Mouse (Mus musculus) liver, embryonic 15.5 days (tissue): ENCODE results near the gene Fam110a. TPM values are rescaled to one million over a fixed set of nuclear protein-coding genes. Genes with fewer than 3 reads are reported as not detected.
A peak's percentile ranks its signal among the peaks of the same experiment; 100 is the strongest.

Experiments
- ATAC-seq: fragments of 200-750 bp; cut with Nextera tagmentation; 2 replicates; pipeline ENCODE4 v1.8.0; 2017; ENCODE audit warnings: moderate number of reproducible peaks, mild to moderate bottlenecking, moderate library complexity; ENCODE audit not compliant: insufficient read depth
- H3K27ac ChIP-seq: fragments of 300-500 bp; sonication (generic); replicated peaks from 2 replicates; pipeline ENCODE4 v1.5.1; 2015; ENCODE audit warnings: mild to moderate bottlenecking, inconsistent platforms
- H3K27me3 ChIP-seq: fragments of 300-500 bp; sonication (generic); 2 replicates; pipeline ENCODE4 v1.6.1; 2015; ENCODE audit warnings: mild to moderate bottlenecking, inconsistent platforms
- H3K36me3 ChIP-seq: fragments of 300-500 bp; sonication (generic); replicated peaks from 2 replicates; pipeline ENCODE4 v1.6.1; 2015; ENCODE audit warnings: moderate library complexity, mild to moderate bottlenecking, inconsistent platforms
- H3K4me1 ChIP-seq: fragments of 300-500 bp; sonication (generic); replicated peaks from 2 replicates; pipeline ENCODE4 v1.6.1; 2015; ENCODE audit warnings: inconsistent platforms
- H3K4me2 ChIP-seq: fragments of 300-500 bp; sonication (generic); 2 replicates; pipeline ENCODE4 v1.6.1; 2015; ENCODE audit warnings: moderate library complexity, mild to moderate bottlenecking, inconsistent platforms
- H3K4me3 ChIP-seq: fragments of 300-500 bp; sonication (generic); replicated peaks from 2 replicates; pipeline ENCODE4 v1.5.1; 2015; ENCODE audit warnings: mild to moderate bottlenecking, inconsistent platforms
- H3K9ac ChIP-seq: fragments of 300-500 bp; sonication (generic); 2 replicates; pipeline ENCODE4 v1.6.1; 2015; ENCODE audit warnings: moderate library complexity, mild to moderate bottlenecking, inconsistent platforms
- H3K9me3 ChIP-seq: fragments of 300-500 bp; sonication (generic); replicated peaks from 2 replicates; pipeline ENCODE4 v1.6.1; 2016; ENCODE audit warnings: inconsistent platforms
- WGBS: fragments of 180-500 bp; shearing (Covaris S2); methylation state at CpG from one replicate; pipeline ENCODE4 v1.1.7; 2015; ENCODE audit warnings: mixed read lengths; ENCODE audit not compliant: insufficient replicate concordance; 5-methylcytosine and 5-hydroxymethylcytosine counted together
- polyA plus RNA-seq: library from polyadenylated mRNA; unstranded; fragments of >200 nt; fragmentation: Nextera tagmentation; extraction: Ambion mirVana; gene quantifications from 2 replicates; pipeline ENCODE4 v1.2.1, GENCODE M21; 2015

The Fam110a gene
- 9.8 and 10.1 TPM in 2 replicates for polyA plus RNA-seq

GRCm38 (mm10) chr2:151979470-151980354 is at the start of gene Fam110a:
Gene Fam110a, minus strand, starts transcription at chr2:151980219.
- H3K27me3 ChIP-seq, result peaks cover 10% of the 10 kb centered on the region
- peaks cover 48% of the 10 kb centered on the region for H3K4me1 ChIP-seq
- peaks cover 4% of the 10 kb centered on the region; the same call in 1 of the 2 replicates for H3K36me3 ChIP-seq
- H3K4me3 ChIP-seq, result peak within 1 kb of the TSS; percentile 81
- peak within 1 kb of the TSS; percentile 84 for H3K9ac ChIP-seq
- no peaks in the 10 kb centered on the region for H3K9me3 ChIP-seq
- H3K4me2 ChIP-seq, result peak within 1 kb of the TSS; percentile 81
- H3K27ac ChIP-seq, result peak within 1 kb of the TSS; percentile 70
- peak; percentile 74 for ATAC-seq
- WGBS, result under 1% methylated on average over 46 of the region's 46 CpGs

DNA sequence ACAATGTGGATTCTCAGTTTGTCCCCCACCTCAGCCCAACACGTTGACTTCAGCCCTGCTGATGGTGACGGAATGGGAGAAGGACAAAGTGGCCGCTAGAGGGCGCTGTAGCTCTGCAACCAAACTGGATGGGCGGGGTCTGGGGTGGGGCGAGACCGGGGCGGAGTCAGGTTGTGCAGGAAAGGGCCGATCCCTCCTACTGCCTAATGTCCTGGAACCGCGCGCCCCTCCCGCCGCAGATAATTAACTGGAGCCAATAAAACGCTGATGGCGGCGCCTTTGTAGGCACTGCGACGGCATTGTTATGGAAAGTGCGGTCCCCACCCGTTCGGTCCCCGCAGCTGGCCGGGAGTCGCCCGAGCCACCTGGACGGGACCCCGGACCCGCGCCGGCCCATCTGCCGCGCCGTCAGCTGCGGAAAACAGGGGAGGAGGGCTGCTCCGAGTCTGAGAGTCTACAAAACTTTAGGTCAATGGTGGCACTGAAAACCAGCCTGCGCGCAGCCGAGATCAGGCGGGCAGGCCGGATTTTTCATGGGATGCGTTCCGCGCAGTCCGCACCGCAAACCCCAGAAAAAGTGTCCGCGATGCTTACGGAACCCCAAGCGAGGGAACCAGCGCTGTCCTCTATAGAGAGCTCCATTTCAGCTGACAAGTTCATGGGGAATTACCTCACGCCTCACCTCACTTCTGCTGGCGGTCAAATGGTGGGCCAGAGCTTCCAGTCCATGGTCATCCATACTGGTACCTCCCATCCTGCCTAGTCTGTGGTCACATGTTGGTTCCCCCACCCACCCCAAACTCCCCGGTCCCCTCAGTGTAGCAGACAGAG is 49.4 kb upstream of the Fam110a start:
- Histone ChIP-seq H3K9me3 (no peaks in the 10 kb centered on the region), H3K4me1 (peaks cover 7% of the 10 kb centered on the region), H3K4me3 (peak overlapping the region; percentile 56), H3K9ac (0 out of 2 replicates have a peak overlapping the region, but pooled peaks have one; percentile 11), H3K4me2 (peak overlapping the region; percentile 85), H3K36me3 (no peaks in the 10 kb centered on the region), H3K27ac (no peak overlapping the region), H3K27me3 (peaks cover 76% of the 10 kb centered on the region)
- WGBS, result 1% methylated on average over 54 of the region's 54 CpGs
- ATAC-seq, result peak; percentile 81

DNA sequence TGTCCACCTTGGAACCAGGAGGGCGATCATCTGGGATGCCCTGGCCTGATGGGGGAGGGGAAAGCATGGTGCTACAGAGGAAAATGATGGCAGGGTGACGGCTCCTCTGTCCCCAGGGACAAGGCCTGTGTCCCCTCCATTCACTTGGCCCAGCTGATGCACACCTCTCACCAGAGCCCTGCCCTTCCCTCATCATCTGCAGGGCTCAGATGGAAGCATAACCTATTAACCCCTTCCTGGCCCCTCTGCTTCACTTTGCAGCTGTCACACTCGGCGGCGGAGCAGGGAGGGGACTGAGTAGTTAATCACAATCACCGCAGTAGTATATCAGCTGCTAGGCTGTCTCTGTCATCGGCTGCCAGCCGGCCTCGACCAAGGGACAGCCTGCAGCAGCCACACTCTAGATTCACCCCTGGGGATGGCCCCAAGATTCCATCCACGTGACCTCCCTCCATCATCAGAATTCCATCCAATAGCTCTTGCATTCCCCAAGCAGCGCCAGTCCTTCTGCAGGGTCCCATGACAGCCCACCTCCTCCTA is 44.9 kb upstream of the Fam110a start:
- no peak for ATAC-seq
- Histone ChIP-seq H3K4me3 (no peak overlapping the region), H3K9ac (no peak overlapping the region), H3K27me3 (peaks cover 36% of the 10 kb centered on the region), H3K36me3 (no peaks in the 10 kb centered on the region), H3K4me1 (peaks cover 7% of the 10 kb centered on the region), H3K4me2 (no peak overlapping the region), H3K9me3 (no peaks in the 10 kb centered on the region), H3K27ac (no peak overlapping the region)
- WGBS, result 52% methylated on average over 11 of the region's 11 CpGs

DNA sequence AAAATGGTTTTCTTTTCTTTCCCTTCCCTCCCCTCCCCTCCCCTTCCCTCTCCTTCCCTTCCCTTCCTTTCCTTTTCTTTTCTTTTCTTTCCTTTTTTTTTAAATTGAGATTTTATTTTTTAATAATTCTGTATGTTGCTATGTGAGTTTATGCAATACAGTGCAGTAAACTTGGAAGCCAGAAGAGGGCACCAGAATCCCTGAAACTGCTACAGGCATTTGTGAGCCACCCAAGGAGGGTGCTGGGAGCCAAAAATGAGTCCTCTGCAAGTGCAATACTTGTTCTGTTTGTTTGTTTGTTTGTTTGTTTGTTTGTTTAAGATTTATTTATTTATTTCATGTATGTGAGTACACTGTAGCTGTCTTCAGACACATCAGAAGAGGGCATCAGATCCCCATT is 42.0 kb upstream of the Fam110a start:
- Histone ChIP-seq H3K9ac (no peak overlapping the region), H3K4me1 (no peaks in the 10 kb centered on the region), H3K4me2 (no peak overlapping the region), H3K27me3 (peaks cover 10% of the 10 kb centered on the region; the same call in 1 of the 2 replicates), H3K27ac (no peak overlapping the region), H3K4me3 (no peak overlapping the region), H3K36me3 (no peaks in the 10 kb centered on the region), H3K9me3 (no peaks in the 10 kb centered on the region)
- no peak for ATAC-seq

GRCm38 (mm10) chr2:152020255-152020654 is 40.2 kb upstream of the Fam110a start:
- H3K27me3 ChIP-seq, result no peaks in the 10 kb centered on the region
- no peaks in the 10 kb centered on the region for H3K36me3 ChIP-seq
- H3K4me2 ChIP-seq, result no peak overlapping the region
- no peaks in the 10 kb centered on the region for H3K4me1 ChIP-seq
- no peak overlapping the region for H3K9ac ChIP-seq
- H3K27ac ChIP-seq, result no peak overlapping the region
- ATAC-seq, result no peak
- H3K4me3 ChIP-seq, result no peak overlapping the region
- WGBS, result 23% methylated on average over 6 of the region's 6 CpGs
- no peaks in the 10 kb centered on the region for H3K9me3 ChIP-seq

- no peaks in the 10 kb centered on the region for H3K9me3 ChIP-seq
- H3K4me2 ChIP-seq, result no peak overlapping the region
- no peaks in the 10 kb centered on the region for H3K36me3 ChIP-seq
- H3K27ac ChIP-seq, result no peak overlapping the region
- WGBS, result 68% methylated on average over 9 of the region's 9 CpGs
- ATAC-seq, result no peak
- no peaks in the 10 kb centered on the region for H3K27me3 ChIP-seq
- H3K4me3 ChIP-seq, result no peak overlapping the region
- H3K4me1 ChIP-seq, result 0 out of 2 replicates have a peak, but pooled peaks cover 3% of the 10 kb centered on the region
- H3K9ac ChIP-seq, result no peak overlapping the region
Observed at GRCm38 (mm10) chr2:152016666-152017065, 36.6 kb upstream of the Fam110a start.

- H3K4me1 ChIP-seq, result 0 out of 2 replicates have a peak, but pooled peaks cover 3% of the 10 kb centered on the region
- WGBS, result 37% methylated on average over 4 of the region's 4 CpGs
- no peak overlapping the region for H3K4me3 ChIP-seq
- no peak overlapping the region for H3K27ac ChIP-seq
- no peaks in the 10 kb centered on the region for H3K27me3 ChIP-seq
- no peaks in the 10 kb centered on the region for H3K36me3 ChIP-seq
- no peak overlapping the region for H3K9ac ChIP-seq
- no peak overlapping the region for H3K4me2 ChIP-seq
- H3K9me3 ChIP-seq, result no peaks in the 10 kb centered on the region
- no peak for ATAC-seq
Observed at GRCm38 (mm10) chr2:152015997-152016396, 36.0 kb upstream of the Fam110a start.

GRCm38 (mm10) chr2:152012701-152013100 is 32.7 kb upstream of the Fam110a start:
- Histone ChIP-seq H3K9ac (no peak overlapping the region), H3K4me2 (no peak overlapping the region), H3K4me3 (no peak overlapping the region), H3K36me3 (no peaks in the 10 kb centered on the region), H3K9me3 (no peaks in the 10 kb centered on the region), H3K27me3 (no peaks in the 10 kb centered on the region), H3K4me1 (0 out of 2 replicates have a peak, but pooled peaks cover 3% of the 10 kb centered on the region), H3K27ac (no peak overlapping the region)
- WGBS, result 47% methylated on average over 2 of the region's 2 CpGs
- no peak for ATAC-seq

DNA sequence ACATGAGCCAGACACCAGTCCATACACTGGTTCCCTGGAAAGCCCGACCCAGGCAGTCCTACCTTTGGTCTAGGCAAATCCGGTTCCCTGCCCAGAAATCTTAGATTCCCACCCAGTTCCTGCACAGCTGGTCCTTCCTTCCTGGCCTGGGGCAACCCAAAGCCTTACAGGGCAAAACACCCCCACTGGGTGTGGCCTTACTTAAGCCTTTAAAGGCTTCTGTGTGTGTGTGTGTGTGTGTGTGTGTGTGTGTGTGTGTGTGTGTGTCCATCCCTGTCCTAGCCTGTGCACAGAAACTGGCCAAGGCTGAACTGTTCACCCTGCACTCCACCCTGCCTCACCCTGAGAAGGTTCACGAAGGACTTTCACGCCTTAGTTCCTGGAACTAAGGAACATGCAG is 32.2 kb upstream of the Fam110a start:
- ATAC-seq, result 0 out of 2 replicates have a peak, but pooled peaks have one; percentile 15
- H3K9me3 ChIP-seq, result no peaks in the 10 kb centered on the region
- H3K27ac ChIP-seq, result no peak overlapping the region
- H3K4me2 ChIP-seq, result no peak overlapping the region
- 0 out of 2 replicates have a peak, but pooled peaks cover 3% of the 10 kb centered on the region for H3K4me1 ChIP-seq
- no peak overlapping the region for H3K9ac ChIP-seq
- H3K27me3 ChIP-seq, result no peaks in the 10 kb centered on the region
- 45% methylated on average over 4 of the region's 4 CpGs for WGBS
- H3K4me3 ChIP-seq, result no peak overlapping the region
- H3K36me3 ChIP-seq, result no peaks in the 10 kb centered on the region

GRCm38 (mm10) chr2:152011724-152012123 is 31.7 kb upstream of the Fam110a start:
- no peak overlapping the region for H3K9ac ChIP-seq
- H3K4me2 ChIP-seq, result no peak overlapping the region
- peak; percentile 12; the same call in 1 of the 2 replicates for ATAC-seq
- no peaks in the 10 kb centered on the region; the same call in 1 of the 2 replicates for H3K27me3 ChIP-seq
- H3K4me3 ChIP-seq, result no peak overlapping the region
- H3K9me3 ChIP-seq, result no peaks in the 10 kb centered on the region
- H3K36me3 ChIP-seq, result no peaks in the 10 kb centered on the region
- H3K4me1 ChIP-seq, result 0 out of 2 replicates have a peak, but pooled peaks cover 3% of the 10 kb centered on the region
- 34% methylated on average over 2 of the region's 2 CpGs for WGBS
- H3K27ac ChIP-seq, result no peak overlapping the region
